Mouse (Mus musculus) cortical plate, adult 2 months (tissue): Measurements from ENCODE around the gene Tyk2.

Experiments
- CTCF ChIP-seq: fragments of 200-500 bp; IDR thresholded peaks from 2 replicates; pipeline ENCODE4 v1.5.1; 2011; ENCODE audit warnings: mild to moderate bottlenecking, control low read depth, low read length; ENCODE audit not compliant: insufficient read depth; ENCODE audit errors: extremely low read depth
- POLR2A ChIP-seq: fragments of 200-500 bp; IDR thresholded peaks from 2 replicates; pipeline ENCODE4 v1.6.1; 2011; ENCODE audit warnings: mild to moderate bottlenecking, low read length, control low read depth; ENCODE audit not compliant: insufficient read depth; ENCODE audit errors: extremely low read depth

DNA sequence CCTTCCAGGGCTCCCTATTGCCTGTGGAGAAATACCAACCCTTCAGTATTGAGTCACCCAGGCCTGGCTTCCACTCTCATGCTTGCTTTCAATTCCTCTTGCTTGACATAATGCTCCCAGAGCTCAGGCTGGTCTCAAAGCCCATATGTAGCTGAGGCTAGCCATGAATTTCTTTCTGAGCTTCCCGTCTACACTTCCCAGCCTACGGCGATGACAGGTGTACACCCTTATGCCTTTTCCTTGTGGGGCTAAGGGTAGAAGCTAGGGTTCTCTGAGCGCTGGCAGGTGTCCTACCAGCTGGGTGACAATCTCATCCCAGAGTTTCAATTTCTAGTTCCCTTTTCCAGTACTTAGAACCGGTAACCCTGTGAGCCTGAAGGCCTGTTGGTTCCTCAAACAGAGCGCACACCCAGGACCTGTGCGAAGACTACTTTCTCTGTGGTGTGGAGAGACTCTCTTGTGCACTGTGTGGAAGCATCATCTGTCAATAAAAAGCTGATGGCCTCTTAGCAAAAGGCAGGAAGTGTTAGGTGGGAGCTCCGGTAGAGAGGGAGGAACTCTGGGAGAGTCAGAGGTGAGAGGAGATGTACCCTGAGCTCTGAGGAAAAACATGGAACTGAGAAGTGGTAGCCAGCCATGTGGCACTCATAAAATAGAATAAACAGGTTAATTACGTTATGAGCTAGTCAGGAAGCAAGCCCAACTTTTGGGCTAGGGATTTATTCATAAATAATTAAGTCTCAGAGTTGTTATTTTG lies 5.4 kb downstream of the Tyk2 start:
- TF ChIP-seq CTCF, result no peak
- TF ChIP-seq POLR2A, result no peak
